Mouse (Mus musculus): ENCODE data around the gene Eif4ebp2.

GRCm38 (mm10) chr10:61443456-61443855, 9.0 kb downstream of the Eif4ebp2 start:
- TF ChIP-seq CTCF (IDR thresholded peaks at IDR 0.05; ENCODE audit: extremely low read depth, insufficient read depth, insufficient read length, insufficient replicate concordance): no peak
- TF ChIP-seq POLR2A (IDR thresholded peaks at IDR 0.05; ENCODE audit: low read depth, low read length): no peak

All from spleen, adult 2 months (tissue).